In genomic region chr9:52944081-52944480, GRCm38 (mm10) we compare ENCODE assay signal across 11 mouse cellular contexts.
DNase-seq lines count a peak whose midpoint lies in the region; ATAC-seq and TF ChIP-seq lines count a peak whose summit lies in the region.
"Had no signal": no experiment of that assay in that cellular context is flagged by ENCODE, and none has a peak within 500 bp of the region (broad histone marks: within the 10 kb centered on the region; RNA-seq: fewer than 3 reads in every experiment).

No protein-coding gene starts in this region.

- peaks cover 11% of the 10 kb centered on the region for H3K4me1 ChIP-seq in forebrain, embryonic 14.5 days (ENCODE audit: control insufficient read depth, insufficient read depth, low read length)
- peaks cover 21% of the 10 kb centered on the region for H3K4me1 ChIP-seq in forebrain, embryonic 15.5 days
- H3K4me1 ChIP-seq in kidney, embryonic 14.5 days (ENCODE audit: control insufficient read depth, insufficient read depth, low read length) = 0 out of 2 replicates have a peak, but pooled peaks cover 8% of the 10 kb centered on the region
- no peaks in the 10 kb centered on the region for H3K4me1 ChIP-seq in lung, postnatal 0 days (ENCODE audit: insufficient read depth, low read depth, low read length)
- H3K4me1 ChIP-seq: liver, embryonic 13.5 days; megakaryocyte, embryonic 14.5 days had no signal

- H3K27me3 ChIP-seq in forebrain, embryonic 14.5 days (replicated peaks; ENCODE audit: control insufficient read depth, insufficient read depth, low read length) = no peaks in the 10 kb centered on the region
- no peaks in the 10 kb centered on the region for H3K27me3 ChIP-seq in forebrain, embryonic 15.5 days
- H3K27me3 ChIP-seq in kidney, embryonic 14.5 days (ENCODE audit: control insufficient read depth, insufficient read depth, low read length) = no peaks in the 10 kb centered on the region
- no peaks in the 10 kb centered on the region for H3K27me3 ChIP-seq in lung, postnatal 0 days (replicated peaks; ENCODE audit: insufficient read depth, low read length)
- H3K27me3 ChIP-seq: liver, embryonic 13.5 days; neural tube, embryonic 15.5 days had no signal

- no peak for TF ChIP-seq CTCF in lung, postnatal 0 days (IDR thresholded peaks at IDR 0.05)

- H3K9ac ChIP-seq in forebrain, embryonic 14.5 days (ENCODE audit: low read length) = no peak overlapping the region
- H3K9ac ChIP-seq in forebrain, embryonic 15.5 days (replicated peaks) = no peak overlapping the region
- no peak overlapping the region for H3K9ac ChIP-seq in kidney, embryonic 14.5 days (ENCODE audit: low read depth, low read length)
- H3K9ac ChIP-seq in lung, postnatal 0 days (replicated peaks; ENCODE audit: low read depth) = no peak overlapping the region
- H3K9ac ChIP-seq: liver, embryonic 13.5 days; neural tube, embryonic 15.5 days had no signal

- no peaks in the 10 kb centered on the region for H3K36me3 ChIP-seq in forebrain, embryonic 14.5 days (ENCODE audit: control insufficient read depth, insufficient read depth, low read length)
- H3K36me3 ChIP-seq in forebrain, embryonic 15.5 days = no peaks in the 10 kb centered on the region
- no peaks in the 10 kb centered on the region for H3K36me3 ChIP-seq in kidney, embryonic 14.5 days (ENCODE audit: control insufficient read depth, insufficient read depth, low read length)
- no peaks in the 10 kb centered on the region for H3K36me3 ChIP-seq in lung, postnatal 0 days (ENCODE audit: insufficient read depth, low read length)
- H3K36me3 ChIP-seq: G1E; liver, embryonic 13.5 days; neural tube, embryonic 15.5 days had no signal

- 59% methylated on average over 5 of the region's 5 CpGs for WGBS in forebrain, embryonic 14.5 days
- 45% methylated on average over 5 of the region's 5 CpGs for WGBS in forebrain, embryonic 15.5 days
- WGBS in kidney, embryonic 14.5 days = 51% methylated on average over 5 of the region's 5 CpGs
- 43% methylated on average over 5 of the region's 5 CpGs for WGBS in lung, postnatal 0 days

- ATAC-seq in forebrain, embryonic 14.5 days = no peak
- ATAC-seq in forebrain, embryonic 15.5 days (replicated peaks) = no peak
- no peak for ATAC-seq in kidney, embryonic 14.5 days (ENCODE audit: low FRiP score, low TSS enrichment)
- no peak; the same call in 1 of the 2 replicates for ATAC-seq in lung, postnatal 0 days

- H3K4me3 ChIP-seq in forebrain, embryonic 14.5 days (ENCODE audit: low read depth, low read length) = no peak overlapping the region
- no peak overlapping the region for H3K4me3 ChIP-seq in forebrain, embryonic 15.5 days
- H3K4me3 ChIP-seq in kidney, embryonic 14.5 days (ENCODE audit: low read length) = no peak overlapping the region
- H3K4me3 ChIP-seq in lung, postnatal 0 days (ENCODE audit: low read depth, low read length) = no peak overlapping the region
- H3K4me3 ChIP-seq: liver, embryonic 13.5 days; megakaryocyte, embryonic 14.5 days; neural tube, embryonic 15.5 days had no signal

- no peak overlapping the region for H3K4me2 ChIP-seq in forebrain, embryonic 14.5 days (ENCODE audit: low read length)
- no peak overlapping the region for H3K4me2 ChIP-seq in forebrain, embryonic 15.5 days (replicated peaks)
- H3K4me2 ChIP-seq in kidney, embryonic 14.5 days (replicated peaks; ENCODE audit: low read depth, low read length) = no peak overlapping the region
- no peak overlapping the region for H3K4me2 ChIP-seq in lung, postnatal 0 days (replicated peaks; ENCODE audit: low read depth, low read length)
- H3K4me2 ChIP-seq: liver, embryonic 13.5 days; neural tube, embryonic 15.5 days had no signal

- TF ChIP-seq EP300 in lung, postnatal 0 days (IDR thresholded peaks at IDR 0.05) = peak; percentile 54; the same call in 1 of the 2 replicates

- no peaks in the 10 kb centered on the region for H3K9me3 ChIP-seq in forebrain, embryonic 14.5 days (replicated peaks; ENCODE audit: control insufficient read depth, low read length)
- no peaks in the 10 kb centered on the region for H3K9me3 ChIP-seq in forebrain, embryonic 15.5 days
- H3K9me3 ChIP-seq in kidney, embryonic 14.5 days (ENCODE audit: control insufficient read depth, low read length) = no peaks in the 10 kb centered on the region
- no peaks in the 10 kb centered on the region for H3K9me3 ChIP-seq in lung, postnatal 0 days (ENCODE audit: low read length)
- H3K9me3 ChIP-seq: G1E; liver, embryonic 13.5 days; megakaryocyte, embryonic 14.5 days; neural tube, embryonic 15.5 days had no signal

- H3K27ac ChIP-seq in forebrain, embryonic 14.5 days (ENCODE audit: low read depth, low read length) = no peak overlapping the region
- no peak overlapping the region for H3K27ac ChIP-seq in forebrain, embryonic 15.5 days (replicated peaks)
- H3K27ac ChIP-seq in kidney, embryonic 14.5 days (ENCODE audit: low read depth, low read length) = no peak overlapping the region
- H3K27ac ChIP-seq in lung, postnatal 0 days (ENCODE audit: low read length) = no peak overlapping the region
- H3K27ac ChIP-seq: liver, embryonic 13.5 days; neural tube, embryonic 15.5 days had no signal

- peak; percentile 49 for DNase-seq in forebrain, embryonic 14.5 days (ENCODE audit: low spot score)
- peak; percentile 32 for DNase-seq in kidney, postnatal 14 days
- peak; percentile 55 for DNase-seq in adipocyte (ENCODE audit: low spot score)
- peak; percentile 45 for DNase-seq in lung, postnatal 0 days (ENCODE audit: low spot score)
- DNase-seq in neural tube, embryonic 10.5 days (ENCODE audit: extremely low spot score, low spot score) = no peak
- DNase-seq: liver, embryonic 13.5 days had no signal
